ENCODE assay signal across 8 mouse cellular contexts in the genomic region with DNA sequence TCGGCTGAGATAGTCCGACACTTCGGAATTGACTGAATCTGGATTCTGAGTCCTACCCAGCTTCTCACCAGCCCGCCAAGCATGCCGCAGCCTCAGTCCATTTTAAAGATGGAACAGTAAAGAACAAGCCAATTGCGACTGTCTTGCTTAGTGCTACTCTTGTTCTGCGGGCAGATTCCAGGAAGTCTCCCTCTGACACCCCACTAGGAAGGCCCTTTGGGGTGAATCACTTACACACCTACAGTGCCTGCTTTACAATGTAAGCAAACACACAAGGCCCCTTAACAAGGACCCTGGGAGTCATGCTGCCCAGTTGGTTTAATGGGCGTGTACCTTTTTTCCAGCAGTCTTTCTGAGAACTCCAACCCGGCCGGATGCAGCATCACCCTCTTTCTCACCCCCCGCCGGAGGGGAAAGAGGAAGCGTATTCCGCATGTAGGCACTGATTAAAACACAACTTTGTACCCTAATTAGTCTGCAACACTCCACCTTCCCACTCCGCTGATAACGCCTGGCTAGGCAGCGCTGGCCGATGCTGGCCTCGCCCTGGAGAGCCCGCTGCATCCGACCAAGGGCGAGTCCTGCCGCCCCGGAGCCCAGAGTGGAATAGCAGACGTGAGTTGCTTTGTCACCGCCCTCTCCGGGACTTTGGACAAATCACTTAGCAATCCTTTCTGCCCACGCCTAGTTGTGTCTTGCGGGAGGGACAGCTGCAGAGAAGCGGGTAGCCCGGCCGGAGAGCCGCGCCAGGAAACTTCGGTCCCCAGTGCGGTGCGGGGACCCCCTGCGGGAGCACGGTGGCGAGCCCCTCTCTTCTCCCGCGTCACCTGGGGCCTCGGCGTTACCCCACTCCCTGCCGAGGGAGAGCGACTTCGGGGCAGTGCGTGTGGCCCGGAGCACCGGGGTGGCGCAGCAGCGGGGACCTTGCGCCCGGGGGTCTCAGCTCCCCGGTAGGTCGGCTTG. TPM values are rescaled to one million over a fixed set of nuclear protein-coding genes. Genes with fewer than 3 reads are reported as not detected.
DNase-seq lines count a peak whose midpoint lies in the region; ATAC-seq and TF ChIP-seq lines count a peak whose summit lies in the region.

A gene (plus strand): TSS at position 691 of the 963 bp plus-strand sequence.

- intact Hi-C loops in gastrocnemius, adult 2 months (cut with DNase I): no loop called here

- no peak for TF ChIP-seq CTCF in bone marrow macrophage, adult 2 months (IDR thresholded peaks at IDR 0.05; ENCODE audit: low read depth, low read length)
- TF ChIP-seq CTCF in gastrocnemius, adult 2 months (IDR thresholded peaks at IDR 0.05): no peak

- peaks cover 9% of the 10 kb centered on the region for H3K9me3 ChIP-seq in erythroblast, embryonic 14.5 days (ENCODE audit: control insufficient read depth, low read length)
- no peaks in the 10 kb centered on the region for H3K9me3 ChIP-seq in hindbrain, embryonic 15.5 days
- no peaks in the 10 kb centered on the region for H3K9me3 ChIP-seq in limb, embryonic 15.5 days
- no peaks in the 10 kb centered on the region for H3K9me3 ChIP-seq in midbrain, embryonic 15.5 days

- peak within 1 kb of the TSS; percentile 45 for H3K9ac ChIP-seq in hindbrain, embryonic 15.5 days
- peak within 1 kb of the TSS; percentile 62 for H3K9ac ChIP-seq in limb, embryonic 15.5 days
- H3K9ac ChIP-seq in midbrain, embryonic 15.5 days: peak within 1 kb of the TSS; percentile 31

- no peak within 1 kb of the TSS for H3K27ac ChIP-seq in bone marrow macrophage, adult 2 months (ENCODE audit: insufficient read depth, low read depth, low read length)
- peak within 1 kb of the TSS; percentile 68 for H3K27ac ChIP-seq in gastrocnemius, adult 2 months
- no peak within 1 kb of the TSS for H3K27ac ChIP-seq in hindbrain, embryonic 15.5 days (replicated peaks)
- no peak within 1 kb of the TSS for H3K27ac ChIP-seq in limb, embryonic 15.5 days
- no peak within 1 kb of the TSS for H3K27ac ChIP-seq in midbrain, embryonic 15.5 days

- H3K4me1 ChIP-seq in erythroblast, embryonic 14.5 days (ENCODE audit: control insufficient read depth): peaks cover 8% of the 10 kb centered on the region
- no peaks in the 10 kb centered on the region for H3K4me1 ChIP-seq in bone marrow macrophage, adult 2 months (ENCODE audit: control insufficient read depth, insufficient read depth, low read length)
- H3K4me1 ChIP-seq in hindbrain, embryonic 15.5 days (replicated peaks): peaks cover 20% of the 10 kb centered on the region
- peaks cover 18% of the 10 kb centered on the region for H3K4me1 ChIP-seq in limb, embryonic 15.5 days
- H3K4me1 ChIP-seq in midbrain, embryonic 15.5 days: peaks cover 14% of the 10 kb centered on the region

- no peaks in the 10 kb centered on the region for H3K36me3 ChIP-seq in erythroblast, embryonic 14.5 days (ENCODE audit: control insufficient read depth)
- H3K36me3 ChIP-seq in hindbrain, embryonic 15.5 days: no peaks in the 10 kb centered on the region
- no peaks in the 10 kb centered on the region for H3K36me3 ChIP-seq in limb, embryonic 15.5 days
- H3K36me3 ChIP-seq in midbrain, embryonic 15.5 days (replicated peaks): no peaks in the 10 kb centered on the region

- peak within 1 kb of the TSS; percentile 100 for H3K4me2 ChIP-seq in hindbrain, embryonic 15.5 days
- peak within 1 kb of the TSS; percentile 99 for H3K4me2 ChIP-seq in limb, embryonic 15.5 days
- H3K4me2 ChIP-seq in midbrain, embryonic 15.5 days: peak within 1 kb of the TSS; percentile 96

- peak within 1 kb of the TSS; percentile 58 for H3K4me3 ChIP-seq in erythroblast, embryonic 14.5 days (replicated peaks)
- H3K4me3 ChIP-seq in bone marrow macrophage, adult 2 months (ENCODE audit: insufficient read depth, low read length): peak within 1 kb of the TSS; percentile 61
- H3K4me3 ChIP-seq in gastrocnemius, adult 2 months: peak within 1 kb of the TSS; percentile 89
- H3K4me3 ChIP-seq in hindbrain, embryonic 15.5 days: peak within 1 kb of the TSS; percentile 73
- H3K4me3 ChIP-seq in limb, embryonic 15.5 days: peak within 1 kb of the TSS; percentile 71
- peak within 1 kb of the TSS; percentile 56 for H3K4me3 ChIP-seq in midbrain, embryonic 15.5 days

- H3K27me3 ChIP-seq in erythroblast, embryonic 14.5 days (ENCODE audit: control insufficient read depth): peaks cover 52% of the 10 kb centered on the region
- H3K27me3 ChIP-seq in hindbrain, embryonic 15.5 days: peaks cover 28% of the 10 kb centered on the region
- peaks cover 32% of the 10 kb centered on the region for H3K27me3 ChIP-seq in limb, embryonic 15.5 days
- peaks cover 26% of the 10 kb centered on the region for H3K27me3 ChIP-seq in midbrain, embryonic 15.5 days (replicated peaks)

- 10% methylated on average over 49 of the region's 56 CpGs for WGBS in hindbrain, embryonic 15.5 days
- WGBS in limb, embryonic 15.5 days: 10% methylated on average over 55 of the region's 56 CpGs
- 10% methylated on average over 56 of the region's 56 CpGs for WGBS in midbrain, embryonic 15.5 days

- TF ChIP-seq POLR2A in bone marrow macrophage, adult 2 months (IDR thresholded peaks at IDR 0.05; ENCODE audit: borderline replicate concordance, low read depth, low read length): no peak

- DNase-seq in gastrocnemius, adult 2 months: peak; percentile 56
- peak; percentile 6 to 11 for DNase-seq in thymus, adult 18-20 months

- no peak for ATAC-seq in erythroblast, adult 5-6 weeks (replicated peaks; ENCODE audit: low FRiP score, poor library complexity, severe bottlenecking)
- ATAC-seq in hindbrain, embryonic 15.5 days (ENCODE audit: low FRiP score, low read depth): peak; percentile 54
- ATAC-seq in limb, embryonic 15.5 days (ENCODE audit: insufficient number of reproducible peaks, low FRiP score, low TSS enrichment, low read depth): 0 out of 2 replicates have a peak, but pooled peaks have one; percentile 50
- ATAC-seq in midbrain, embryonic 15.5 days (replicated peaks): peak; percentile 80

RNA-seq across cellular contexts. Expression of the gene that starts here (rescaled TPM):
- not detected in 2 replicates for polyA plus RNA-seq in erythroblast, embryonic 14.5 days (2012)
- not detected in 2 replicates for total RNA-seq in erythroblast, adult 5-6 weeks (2015; ENCODE audit: low replicate concordance)
- not detected in 2 replicates for total RNA-seq in erythroblast, adult 5-6 weeks (2017; ENCODE audit: low replicate concordance)
- polyA plus RNA-seq in bone marrow macrophage, adult 2 months (2012; ENCODE audit: insufficient read depth, insufficient read length, missing spikeins): not detected in 2 replicates
- under 1 TPM; 0.05 to 0.06 TPM for total RNA-seq in gastrocnemius, adult 2 months (2021)
- polyA plus RNA-seq in hindbrain, embryonic 15.5 days (2015; fragmentation: Nextera tagmentation; extraction: Ambion mirVana): 0.24 and 0.26 TPM in 2 replicates
- 0.36 and 0.40 TPM in 2 replicates for polyA plus RNA-seq in limb, embryonic 15.5 days (2015; fragmentation: Nextera tagmentation; extraction: Ambion mirVana)
- polyA plus RNA-seq in midbrain, embryonic 15.5 days (2015; fragmentation: Nextera tagmentation; extraction: Ambion mirVana): 0.08 and 0.14 TPM in 2 replicates

Comparison
In these comparisons a context has a peak if more than half of its experiments do, and no peak if none do; other contexts are left out.
1. Peak in DNase-seq, H3K4me3 ChIP-seq and H3K27ac ChIP-seq in gastrocnemius, adult 2 months; RNA of the gene not detected or under 1 TPM.
2. Peak in ATAC-seq, H3K4me3 ChIP-seq, H3K9ac ChIP-seq and H3K4me2 ChIP-seq in hindbrain, embryonic 15.5 days; RNA of the gene not detected or under 1 TPM.
3. Peak in ATAC-seq, H3K4me3 ChIP-seq, H3K9ac ChIP-seq and H3K4me2 ChIP-seq in limb, embryonic 15.5 days; RNA of the gene not detected or under 1 TPM.
4. Peak in ATAC-seq, H3K4me3 ChIP-seq, H3K9ac ChIP-seq and H3K4me2 ChIP-seq in midbrain, embryonic 15.5 days; RNA of the gene not detected or under 1 TPM.